Mouse (Mus musculus) midbrain, embryonic 15.5 days (tissue): Measurements from ENCODE around the gene Mepce. TPM values are rescaled to one million over a fixed set of nuclear protein-coding genes. Genes with fewer than 3 reads are reported as not detected.
"Not testable (repeated sequence)": the region's sequence is repeated elsewhere in the genome, so short reads cannot be mapped to it uniquely, and the experiment has no call there.

Source experiments
- ATAC-seq: fragments of 200-750 bp; cut with Nextera tagmentation; replicated peaks from 2 replicates; pipeline ENCODE4 v1.8.0; 2017; ENCODE audit warnings: moderate TSS enrichment
- H3K27ac ChIP-seq: fragments of 300-500 bp; sonication (generic); 2 replicates; pipeline ENCODE4 v1.5.1; 2015; ENCODE audit warnings: mild to moderate bottlenecking, inconsistent platforms
- H3K27me3 ChIP-seq: fragments of 300-500 bp; sonication (generic); replicated peaks from 2 replicates; pipeline ENCODE4 v1.6.1; 2015; ENCODE audit warnings: inconsistent platforms
- H3K36me3 ChIP-seq: fragments of 300-500 bp; sonication (generic); replicated peaks from 2 replicates; pipeline ENCODE4 v1.6.1; 2015; ENCODE audit warnings: inconsistent platforms
- H3K4me1 ChIP-seq: fragments of 300-500 bp; sonication (generic); 2 replicates; pipeline ENCODE4 v1.6.1; 2015; ENCODE audit warnings: inconsistent platforms
- H3K4me2 ChIP-seq: fragments of 300-500 bp; sonication (generic); 2 replicates; pipeline ENCODE4 v1.6.1; 2015; ENCODE audit warnings: inconsistent platforms, mild to moderate bottlenecking, moderate library complexity
- H3K4me3 ChIP-seq: fragments of 300-500 bp; sonication (generic); 2 replicates; pipeline ENCODE4 v1.5.1; 2015; ENCODE audit warnings: mild to moderate bottlenecking, inconsistent platforms
- H3K9ac ChIP-seq: fragments of 300-500 bp; sonication (generic); 2 replicates; pipeline ENCODE4 v1.6.1; 2015; ENCODE audit warnings: mild to moderate bottlenecking, inconsistent platforms
- H3K9me3 ChIP-seq: fragments of 300-500 bp; sonication (generic); 2 replicates; pipeline ENCODE4 v1.6.1; 2016; ENCODE audit warnings: inconsistent platforms
- WGBS: fragments of 180-500 bp; shearing (Covaris S2); methylation state at CpG from one replicate; pipeline ENCODE4 v1.1.7; 2015; ENCODE audit warnings: mixed read lengths; 5-methylcytosine and 5-hydroxymethylcytosine counted together
- polyA plus RNA-seq: library from polyadenylated mRNA; unstranded; fragments of >200 nt; fragmentation: Nextera tagmentation; extraction: Ambion mirVana; gene quantifications from 2 replicates; pipeline ENCODE4 v1.2.1, GENCODE M21; 2015

The Mepce gene
- polyA plus RNA-seq, 1 experiment from 2014 or later: 10.8 TPM

GRCm38 (mm10) chr5:137751988-137752387 is 35.5 kb downstream of the Mepce start:
- Histone ChIP-seq H3K4me1 (peaks cover 34% of the 10 kb centered on the region), H3K9me3 (no peaks in the 10 kb centered on the region), H3K36me3 (no peaks in the 10 kb centered on the region), H3K4me3 (no peak overlapping the region), H3K27me3 (no peaks in the 10 kb centered on the region), H3K27ac (no peak overlapping the region), H3K4me2 (no peak overlapping the region), H3K9ac (no peak overlapping the region)
- no peak for ATAC-seq
- WGBS: 90% methylated on average over 6 of the region's 6 CpGs

- Histone ChIP-seq H3K4me2 (no peak overlapping the region), H3K9me3 (no peaks in the 10 kb centered on the region), H3K4me3 (no peak overlapping the region), H3K27me3 (no peaks in the 10 kb centered on the region), H3K36me3 (no peaks in the 10 kb centered on the region), H3K9ac (no peak overlapping the region), H3K4me1 (peaks cover 37% of the 10 kb centered on the region), H3K27ac (no peak overlapping the region)
- 90% methylated on average over 13 of the region's 13 CpGs for WGBS
- no peak for ATAC-seq
Observed at GRCm38 (mm10) chr5:137751221-137751887, 36.1 kb downstream of the Mepce start.

GRCm38 (mm10) chr5:137750212-137750611 is 37.2 kb downstream of the Mepce start:
- not testable (repeated sequence) for H3K9ac ChIP-seq, ATAC-seq, H3K27ac ChIP-seq, H3K36me3 ChIP-seq, H3K4me3 ChIP-seq, H3K27me3 ChIP-seq, H3K4me2 ChIP-seq, H3K9me3 ChIP-seq
- 97% methylated on average over 7 of the region's 8 CpGs for WGBS
- H3K4me1 ChIP-seq: peaks cover 41% of the 10 kb centered on the region

- Histone ChIP-seq H3K27ac (no peak overlapping the region), H3K36me3 (no peaks in the 10 kb centered on the region), H3K9me3 (no peaks in the 10 kb centered on the region), H3K4me3 (no peak overlapping the region), H3K4me2 (peak overlapping the region; percentile 87; the same call in 1 of the 2 replicates), H3K4me1 (peaks cover 41% of the 10 kb centered on the region), H3K27me3 (no peaks in the 10 kb centered on the region), H3K9ac (no peak overlapping the region)
- ATAC-seq: no peak
- 81% methylated on average over 6 of the region's 6 CpGs for WGBS
Observed at GRCm38 (mm10) chr5:137749196-137749836, 38.1 kb downstream of the Mepce start.

- 0 out of 2 replicates have a peak overlapping the region, but pooled peaks have one; percentile 15 for H3K9ac ChIP-seq
- peak overlapping the region; percentile 87 for H3K4me2 ChIP-seq
- ATAC-seq: no peak
- H3K9me3 ChIP-seq: no peaks in the 10 kb centered on the region
- 37% methylated on average over 5 of the region's 5 CpGs for WGBS
- no peaks in the 10 kb centered on the region for H3K27me3 ChIP-seq
- peak overlapping the region; percentile 60 for H3K4me3 ChIP-seq
- H3K36me3 ChIP-seq: no peaks in the 10 kb centered on the region
- H3K4me1 ChIP-seq: peaks cover 41% of the 10 kb centered on the region
- peak overlapping the region; percentile 40; the same call in 1 of the 2 replicates for H3K27ac ChIP-seq
Observed at GRCm38 (mm10) chr5:137748130-137748770, 39.2 kb downstream of the Mepce start.

GRCm38 (mm10) chr5:137747326-137747961 is 40.0 kb downstream of the Mepce start:
- H3K36me3 ChIP-seq: no peaks in the 10 kb centered on the region
- WGBS: 8% methylated on average over 26 of the region's 26 CpGs
- H3K4me2 ChIP-seq: peak overlapping the region; percentile 87
- H3K4me1 ChIP-seq: peaks cover 41% of the 10 kb centered on the region
- peak overlapping the region; percentile 60 for H3K4me3 ChIP-seq
- peak overlapping the region; percentile 88 for H3K27ac ChIP-seq
- H3K27me3 ChIP-seq: no peaks in the 10 kb centered on the region
- no peaks in the 10 kb centered on the region for H3K9me3 ChIP-seq
- ATAC-seq: no peak
- H3K9ac ChIP-seq: peak overlapping the region; percentile 63

- Histone ChIP-seq H3K27ac (peak overlapping the region; percentile 88), H3K4me3 (peak overlapping the region; percentile 60), H3K4me2 (peak overlapping the region; percentile 87), H3K4me1 (peaks cover 43% of the 10 kb centered on the region), H3K36me3 (no peaks in the 10 kb centered on the region), H3K27me3 (no peaks in the 10 kb centered on the region), H3K9ac (peak overlapping the region; percentile 63), H3K9me3 (no peaks in the 10 kb centered on the region)
- under 1% methylated on average over 16 of the region's 16 CpGs for WGBS
- no peak for ATAC-seq
Observed at GRCm38 (mm10) chr5:137746851-137747325, 40.6 kb downstream of the Mepce start.

- Histone ChIP-seq H3K9ac (peak overlapping the region; percentile 63), H3K36me3 (no peaks in the 10 kb centered on the region), H3K27me3 (no peaks in the 10 kb centered on the region), H3K4me2 (peak overlapping the region; percentile 87), H3K9me3 (no peaks in the 10 kb centered on the region), H3K4me1 (peaks cover 48% of the 10 kb centered on the region), H3K27ac (peak overlapping the region; percentile 88), H3K4me3 (peak overlapping the region; percentile 60)
- WGBS: under 1% methylated on average over 20 of the region's 20 CpGs
- 0 out of 2 replicates have a peak, but pooled peaks have one; percentile 3 for ATAC-seq
Observed at GRCm38 (mm10) chr5:137746282-137746850, 41.1 kb downstream of the Mepce start.

- WGBS: 5% methylated on average over 28 of the region's 28 CpGs
- Histone ChIP-seq H3K36me3 (no peaks in the 10 kb centered on the region), H3K4me1 (peaks cover 49% of the 10 kb centered on the region)
Observed at GRCm38 (mm10) chr5:137745214-137746171, 42.0 kb downstream of the Mepce start, which contains the start of gene Tsc22d4. Gene Tsc22d4 (plus strand): TSS chr5:137745730.

GRCm38 (mm10) chr5:137744197-137744596 is 43.3 kb downstream of the Mepce start:
- no peak overlapping the region for H3K27ac ChIP-seq
- no peak overlapping the region for H3K4me2 ChIP-seq
- no peaks in the 10 kb centered on the region for H3K27me3 ChIP-seq
- H3K36me3 ChIP-seq: no peaks in the 10 kb centered on the region
- WGBS: 86% methylated on average over 7 of the region's 7 CpGs
- no peak overlapping the region for H3K9ac ChIP-seq
- no peak for ATAC-seq
- H3K9me3 ChIP-seq: no peaks in the 10 kb centered on the region
- peaks cover 53% of the 10 kb centered on the region for H3K4me1 ChIP-seq
- no peak overlapping the region for H3K4me3 ChIP-seq

More at GRCm38 (mm10) chr5:137745214-137746171, 42.0 kb downstream of the Mepce start, which contains the start of gene Tsc22d4:
- Histone ChIP-seq H3K27ac (peak within 1 kb of the TSS; percentile 88), H3K9ac (peak within 1 kb of the TSS; percentile 63), H3K9me3 (no peaks in the 10 kb centered on the region), H3K27me3 (no peaks in the 10 kb centered on the region), H3K4me3 (peak within 1 kb of the TSS; percentile 60), H3K4me2 (peak within 1 kb of the TSS; percentile 87)
- ATAC-seq: peak; percentile 66

- H3K27me3 ChIP-seq: no peaks in the 10 kb centered on the region
- no peak for ATAC-seq
- no peak overlapping the region for H3K4me3 ChIP-seq
- H3K4me1 ChIP-seq: peaks cover 53% of the 10 kb centered on the region
- H3K4me2 ChIP-seq: no peak overlapping the region
- H3K27ac ChIP-seq: no peak overlapping the region
- H3K36me3 ChIP-seq: no peaks in the 10 kb centered on the region; the same call in 1 of the 2 replicates
- WGBS: 92% methylated on average over 6 of the region's 6 CpGs
- no peak overlapping the region for H3K9ac ChIP-seq
- no peaks in the 10 kb centered on the region for H3K9me3 ChIP-seq
Observed at GRCm38 (mm10) chr5:137742836-137743235, 44.6 kb downstream of the Mepce start.
